Mouse (Mus musculus): ENCODE data around the gene Snx33. TPM values are rescaled to one million over a fixed set of nuclear protein-coding genes. Genes with fewer than 3 reads are reported as not detected.

Gene Snx33
- 8.4 and 8.5 TPM in 2 replicates for polyA plus RNA-seq (2015; fragmentation: Nextera tagmentation; extraction: Ambion mirVana)

DNA sequence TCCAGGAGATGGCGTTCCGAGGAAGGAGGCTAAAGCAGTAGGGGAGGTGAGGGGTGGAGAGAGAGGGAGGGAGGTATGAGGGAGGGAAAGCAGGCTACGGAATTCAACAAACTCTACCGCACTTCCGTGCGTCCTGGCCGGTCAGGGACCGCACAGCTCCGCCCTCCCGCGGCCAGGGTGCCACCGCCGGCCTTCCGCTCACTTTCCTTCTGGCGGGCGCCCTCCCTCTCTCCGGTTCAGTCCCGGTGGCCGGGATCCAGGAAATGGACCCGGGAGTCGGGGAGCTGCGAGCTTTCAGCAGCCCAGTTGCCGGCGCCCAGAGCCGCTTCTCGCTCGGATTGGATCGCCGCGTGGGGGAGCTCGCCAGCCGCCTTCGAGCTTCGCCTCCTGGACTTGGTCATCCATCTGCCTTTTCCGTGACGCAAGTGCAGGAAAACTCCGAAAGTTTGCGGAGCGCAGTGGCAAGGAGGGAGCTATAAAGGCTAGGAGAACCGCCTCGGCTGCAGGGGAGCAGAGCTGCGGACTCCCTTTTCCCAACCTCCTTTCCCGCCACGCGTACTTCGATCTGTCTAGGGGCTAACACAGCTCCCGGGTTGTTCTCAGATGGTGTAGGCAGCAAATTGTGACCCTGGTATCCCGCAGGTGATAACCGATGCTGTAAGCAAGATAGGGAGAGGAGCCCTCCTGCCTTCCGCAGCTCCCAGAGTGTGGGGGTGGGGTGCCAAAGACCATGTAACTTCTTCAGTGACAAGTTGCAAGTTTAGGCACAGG lies at the start of gene Snx33:
Snx33 (minus strand) TSS at position 331 of the 771 bp plus-strand sequence.
- peak; percentile 77 for TF ChIP-seq CTCF (IDR thresholded peaks at IDR 0.05; ENCODE audit: low read depth)
- H3K4me2 ChIP-seq (ENCODE audit: low read length) = peak within 1 kb of the TSS; percentile 94
- peak; percentile 95 for DNase-seq (ENCODE audit: low spot score)
- H3K36me3 ChIP-seq (ENCODE audit: insufficient read depth, low read length) = no peaks in the 10 kb centered on the region
- peak within 1 kb of the TSS; percentile 95 for H3K27ac ChIP-seq
- no peaks in the 10 kb centered on the region for H3K9me3 ChIP-seq (replicated peaks; ENCODE audit: low read length)
- ATAC-seq (replicated peaks; ENCODE audit: low FRiP score, low read depth) = peak; percentile 83
- WGBS = under 1% methylated on average over 50 of the region's 50 CpGs
- H3K4me1 ChIP-seq (replicated peaks; ENCODE audit: insufficient read depth, low read length) = peaks cover 37% of the 10 kb centered on the region
- H3K4me3 ChIP-seq (replicated peaks; ENCODE audit: low read depth, low read length) = peak within 1 kb of the TSS; percentile 59
- H3K9ac ChIP-seq (ENCODE audit: low read depth, low read length) = peak within 1 kb of the TSS; percentile 79
- H3K27me3 ChIP-seq (ENCODE audit: insufficient read depth, low read length) = no peaks in the 10 kb centered on the region

DNA sequence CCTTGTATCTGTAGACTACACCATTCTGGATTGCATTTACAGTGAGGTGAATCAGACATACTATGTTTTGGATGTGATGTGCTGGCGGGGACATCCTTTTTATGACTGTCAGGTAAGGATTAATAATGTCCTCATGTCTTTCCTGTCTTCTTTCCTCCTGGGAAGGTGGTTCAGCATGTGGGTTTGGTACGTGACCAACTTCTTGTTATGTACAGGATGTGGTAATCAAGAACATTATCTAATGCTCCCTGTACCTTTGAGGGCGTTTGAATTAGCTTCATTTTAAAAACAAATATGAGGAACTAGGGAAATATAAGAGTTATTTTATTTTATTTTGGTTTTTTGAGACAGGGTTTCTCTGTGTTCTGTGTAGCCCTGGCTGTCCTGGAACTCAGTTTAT lies 47.0 kb upstream of the Snx33 start:
- no peak overlapping the region for H3K4me2 ChIP-seq (ENCODE audit: low read length)
- peaks cover 4% of the 10 kb centered on the region; the same call in 1 of the 2 replicates for H3K36me3 ChIP-seq (ENCODE audit: insufficient read depth, low read length)
- no peak for TF ChIP-seq CTCF (IDR thresholded peaks at IDR 0.05; ENCODE audit: low read depth)
- no peaks in the 10 kb centered on the region for H3K4me1 ChIP-seq (replicated peaks; ENCODE audit: insufficient read depth, low read length)
- DNase-seq (ENCODE audit: low spot score) (no peak), ATAC-seq (replicated peaks; ENCODE audit: low FRiP score, low read depth) (no peak)
- H3K9ac ChIP-seq (ENCODE audit: low read depth, low read length) = no peak overlapping the region
- H3K4me3 ChIP-seq (replicated peaks; ENCODE audit: low read depth, low read length) = no peak overlapping the region
- 83% methylated on average over 3 of the region's 3 CpGs for WGBS
- no peaks in the 10 kb centered on the region for H3K27me3 ChIP-seq (ENCODE audit: insufficient read depth, low read length)
- H3K9me3 ChIP-seq (replicated peaks; ENCODE audit: low read length) = no peaks in the 10 kb centered on the region
- no peak overlapping the region for H3K27ac ChIP-seq

DNA sequence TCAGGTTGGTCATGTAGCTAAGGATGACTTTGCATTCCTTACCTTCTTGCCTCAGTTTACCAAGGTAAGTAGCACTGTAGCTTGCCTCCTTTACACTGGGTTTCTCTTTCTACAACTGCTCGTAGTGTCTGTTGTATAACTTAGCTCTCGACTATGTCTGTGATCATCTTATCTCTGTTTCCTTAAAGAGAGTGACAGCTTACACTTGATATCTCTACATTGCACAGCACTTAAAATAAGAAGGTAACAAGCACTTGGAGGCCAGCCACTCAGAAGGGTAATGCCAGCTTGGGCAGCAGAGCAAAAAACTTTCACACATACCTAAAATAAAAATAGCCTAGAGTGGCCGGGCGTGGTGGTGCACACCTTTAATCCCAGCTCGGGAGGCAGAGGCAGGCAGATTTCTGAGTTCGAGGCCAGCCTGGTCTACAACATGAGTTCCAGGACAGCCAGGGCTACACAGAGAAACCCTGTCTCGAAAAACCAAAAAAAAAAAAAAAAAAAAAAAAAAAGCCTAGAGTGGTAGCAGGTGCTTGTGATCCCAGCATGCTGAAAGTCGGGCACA lies 45.9 kb upstream of the Snx33 start:
- Histone ChIP-seq H3K4me1 (replicated peaks; ENCODE audit: insufficient read depth, low read length) (no peaks in the 10 kb centered on the region), H3K27me3 (ENCODE audit: insufficient read depth, low read length) (no peaks in the 10 kb centered on the region), H3K9ac (ENCODE audit: low read depth, low read length) (no peak overlapping the region), H3K4me2 (ENCODE audit: low read length) (no peak overlapping the region), H3K4me3 (replicated peaks; ENCODE audit: low read depth, low read length) (no peak overlapping the region), H3K36me3 (ENCODE audit: insufficient read depth, low read length) (peaks cover 5% of the 10 kb centered on the region; the same call in 1 of the 2 replicates), H3K27ac (no peak overlapping the region), H3K9me3 (replicated peaks; ENCODE audit: low read length) (no peaks in the 10 kb centered on the region)
- no peak for TF ChIP-seq CTCF (IDR thresholded peaks at IDR 0.05; ENCODE audit: low read depth)
- ATAC-seq (replicated peaks; ENCODE audit: low FRiP score, low read depth) (no peak), DNase-seq (ENCODE audit: low spot score) (no peak)
- WGBS = 89% methylated on average over 7 of the region's 8 CpGs

DNA sequence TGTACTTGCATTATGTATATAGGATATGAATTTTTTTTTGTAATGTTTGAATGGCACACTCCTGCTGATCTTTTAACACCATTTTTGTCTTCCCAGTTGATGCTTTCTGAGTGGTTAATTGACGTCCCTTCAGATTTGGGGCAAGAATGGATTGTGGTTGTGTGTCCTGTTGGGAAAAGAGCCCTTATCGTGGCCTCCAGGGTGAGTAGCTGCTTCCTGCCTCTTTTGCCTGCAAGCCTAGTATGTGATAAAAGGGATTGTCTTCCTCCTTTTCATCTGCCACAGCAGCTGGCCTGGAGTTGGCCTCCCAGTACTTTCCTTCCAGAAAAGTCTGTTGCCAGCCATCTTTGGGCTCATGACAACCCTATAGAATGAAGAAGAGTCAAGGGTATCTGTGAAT lies 42.0 kb upstream of the Snx33 start:
- ATAC-seq (replicated peaks; ENCODE audit: low FRiP score, low read depth) (no peak), DNase-seq (ENCODE audit: low spot score) (no peak)
- no peaks in the 10 kb centered on the region for H3K27me3 ChIP-seq (ENCODE audit: insufficient read depth, low read length)
- TF ChIP-seq CTCF (IDR thresholded peaks at IDR 0.05; ENCODE audit: low read depth) = no peak
- H3K4me2 ChIP-seq (ENCODE audit: low read length) = no peak overlapping the region
- H3K9me3 ChIP-seq (replicated peaks; ENCODE audit: low read length) = no peaks in the 10 kb centered on the region
- H3K36me3 ChIP-seq (ENCODE audit: insufficient read depth, low read length) = 0 out of 2 replicates have a peak, but pooled peaks cover 7% of the 10 kb centered on the region
- no peaks in the 10 kb centered on the region for H3K4me1 ChIP-seq (replicated peaks; ENCODE audit: insufficient read depth, low read length)
- H3K4me3 ChIP-seq (replicated peaks; ENCODE audit: low read depth, low read length) = no peak overlapping the region
- no peak overlapping the region for H3K9ac ChIP-seq (ENCODE audit: low read depth, low read length)
- WGBS = 84% methylated on average over 2 of the region's 2 CpGs
- no peak overlapping the region for H3K27ac ChIP-seq

DNA sequence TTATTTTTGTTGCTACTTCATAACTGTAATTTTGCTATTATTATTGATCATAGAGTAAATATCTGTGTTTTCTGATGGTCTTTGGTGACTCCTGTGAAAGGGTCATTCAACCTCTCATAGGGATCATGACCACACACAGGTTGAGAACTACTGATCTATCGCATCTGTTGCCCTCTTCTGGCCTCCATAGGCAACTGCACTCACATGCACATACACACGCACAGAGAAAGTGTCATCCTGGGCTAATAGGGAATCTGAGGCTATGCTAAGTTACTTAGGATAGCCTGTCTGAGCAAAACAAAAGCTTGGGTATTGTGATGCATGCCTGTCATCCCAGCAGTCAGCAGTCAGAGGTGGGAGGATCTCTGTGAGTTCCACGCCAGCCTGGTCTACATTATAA lies 33.4 kb upstream of the Snx33 start:
- no peak overlapping the region for H3K4me2 ChIP-seq (ENCODE audit: low read length)
- no peak overlapping the region for H3K9ac ChIP-seq (ENCODE audit: low read depth, low read length)
- 95% methylated on average over 3 of the region's 3 CpGs for WGBS
- H3K27me3 ChIP-seq (ENCODE audit: insufficient read depth, low read length) = no peaks in the 10 kb centered on the region
- ATAC-seq (replicated peaks; ENCODE audit: low FRiP score, low read depth) (no peak), DNase-seq (ENCODE audit: low spot score) (no peak)
- no peaks in the 10 kb centered on the region for H3K4me1 ChIP-seq (replicated peaks; ENCODE audit: insufficient read depth, low read length)
- peaks cover 15% of the 10 kb centered on the region; the same call in 1 of the 2 replicates for H3K36me3 ChIP-seq (ENCODE audit: insufficient read depth, low read length)
- no peak overlapping the region for H3K27ac ChIP-seq
- TF ChIP-seq CTCF (IDR thresholded peaks at IDR 0.05; ENCODE audit: low read depth) = peak; percentile 12; the same call in 1 of the 2 replicates
- H3K4me3 ChIP-seq (replicated peaks; ENCODE audit: low read depth, low read length) = no peak overlapping the region
- H3K9me3 ChIP-seq (replicated peaks; ENCODE audit: low read length) = no peaks in the 10 kb centered on the region

DNA sequence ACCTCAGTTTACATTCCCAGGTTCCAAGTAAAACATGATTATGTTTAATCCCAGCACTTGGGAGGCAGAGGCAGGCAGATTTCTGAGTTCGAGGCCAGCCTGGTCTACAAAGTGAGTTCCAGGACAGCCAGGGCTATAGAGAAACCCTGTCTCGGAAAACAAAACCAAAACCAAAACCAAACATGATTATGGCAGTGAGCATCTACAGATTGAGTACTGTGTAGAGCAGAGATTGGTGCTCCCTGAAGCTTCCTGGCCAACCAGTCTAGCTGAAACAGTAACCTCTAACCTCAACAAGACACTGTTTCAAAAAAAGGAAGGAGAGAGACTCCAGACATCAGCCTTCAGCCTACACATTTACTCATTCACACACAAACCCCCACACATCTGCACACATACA lies 30.5 kb upstream of the Snx33 start:
- no peak for TF ChIP-seq CTCF (IDR thresholded peaks at IDR 0.05; ENCODE audit: low read depth)
- ATAC-seq (replicated peaks; ENCODE audit: low FRiP score, low read depth) = no peak
- H3K27me3 ChIP-seq (ENCODE audit: insufficient read depth, low read length) = no peaks in the 10 kb centered on the region
- no peak overlapping the region for H3K4me2 ChIP-seq (ENCODE audit: low read length)
- H3K4me3 ChIP-seq (replicated peaks; ENCODE audit: low read depth, low read length) = no peak overlapping the region
- no peak overlapping the region for H3K27ac ChIP-seq
- WGBS = 93% methylated on average over 2 of the region's 2 CpGs
- no peaks in the 10 kb centered on the region for H3K9me3 ChIP-seq (replicated peaks; ENCODE audit: low read length)
- H3K9ac ChIP-seq (ENCODE audit: low read depth, low read length) = no peak overlapping the region
- H3K4me1 ChIP-seq (replicated peaks; ENCODE audit: insufficient read depth, low read length) = no peaks in the 10 kb centered on the region
- DNase-seq (ENCODE audit: low spot score) = no peak
- peaks cover 12% of the 10 kb centered on the region; the same call in 1 of the 2 replicates for H3K36me3 ChIP-seq (ENCODE audit: insufficient read depth, low read length)

Measured in kidney, postnatal 0 days (tissue).